Mouse (Mus musculus): ENCODE measurements around the gene Crygd. TPM values are rescaled to one million over a fixed set of nuclear protein-coding genes. Genes with fewer than 3 reads are reported as not detected.
"Not testable (repeated sequence)": the region's sequence is repeated elsewhere in the genome, so short reads cannot be mapped to it uniquely, and the experiment has no call there.

Gene Crygd
- not detected in 2 replicates for total RNA-seq (2015; ENCODE audit: low replicate concordance)
- not detected in 2 replicates for total RNA-seq (2017; ENCODE audit: low replicate concordance)

DNA sequence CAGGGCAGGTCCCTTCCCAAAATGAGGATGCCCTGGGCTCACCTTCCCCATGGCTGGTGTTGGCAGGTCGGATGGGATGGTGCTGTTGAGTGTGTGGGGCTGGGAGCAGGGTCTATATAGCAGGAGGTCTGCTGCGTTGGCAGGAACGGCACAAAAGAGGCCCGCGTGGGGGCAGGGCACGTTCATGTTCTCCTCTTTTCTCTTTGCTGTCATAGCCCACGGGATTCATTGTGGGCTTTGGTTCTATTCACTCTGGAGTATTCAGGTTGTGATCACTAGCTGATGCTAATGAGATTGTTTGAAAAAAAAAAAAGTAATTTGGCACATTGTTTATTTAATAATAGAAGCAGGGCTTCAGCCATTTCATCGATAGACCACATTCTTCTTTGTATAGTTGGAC lies at the start of gene Crygd:
Gene Crygd, minus strand, starts transcription at position 101 of the 400 bp plus-strand sequence.
- no peak for ATAC-seq (replicated peaks; ENCODE audit: low FRiP score, poor library complexity, severe bottlenecking)

DNA sequence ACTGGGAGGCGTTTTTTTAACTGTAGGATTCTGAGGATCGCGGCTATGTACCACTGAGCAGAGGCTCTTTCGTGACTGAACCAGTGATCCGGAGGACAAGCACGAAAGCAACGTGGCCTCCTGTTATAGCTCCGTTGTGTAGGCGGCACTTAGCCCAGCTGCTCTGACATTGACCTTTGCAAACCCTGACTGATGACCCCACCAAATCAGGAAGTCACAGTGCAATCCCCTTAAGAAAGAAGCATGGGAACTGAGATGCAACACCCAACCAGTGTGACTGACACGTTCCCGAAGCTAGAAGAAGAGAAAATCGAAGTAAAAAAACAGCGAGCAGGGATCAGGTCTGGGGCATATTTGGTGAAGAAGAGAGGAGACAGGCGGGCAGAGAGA lies 49.5 kb upstream of the Crygd start:
- ATAC-seq (replicated peaks; ENCODE audit: low FRiP score, poor library complexity, severe bottlenecking), result no peak

- ATAC-seq (replicated peaks; ENCODE audit: low FRiP score, poor library complexity, severe bottlenecking), result peak; percentile 70; the same call in 1 of the 2 replicates
Observed at GRCm38 (mm10) chr1:65112031-65112806, 49.0 kb upstream of the Crygd start.

- ATAC-seq (replicated peaks; ENCODE audit: low FRiP score, poor library complexity, severe bottlenecking), result no peak
Observed at GRCm38 (mm10) chr1:65109756-65110435, 46.6 kb upstream of the Crygd start.

DNA sequence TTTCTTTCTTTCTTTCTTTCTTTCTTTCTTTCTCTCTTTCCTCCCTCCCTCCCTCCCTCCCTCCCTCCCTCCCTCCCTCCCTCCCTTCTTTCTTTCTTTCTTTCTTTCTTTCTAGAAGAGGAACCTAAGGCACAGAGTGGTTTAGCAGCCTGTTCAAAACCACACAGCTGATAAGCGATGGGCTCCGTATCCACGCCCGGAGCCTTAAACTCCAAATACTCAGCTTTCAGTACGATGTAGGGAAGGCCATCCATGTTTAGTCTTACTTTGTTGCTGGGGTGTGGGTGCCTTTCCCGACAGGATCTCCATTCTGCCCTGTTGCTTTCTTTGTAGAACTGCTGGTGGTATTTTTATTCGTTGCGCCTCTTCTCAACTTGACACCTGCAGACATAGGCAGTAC lies 45.9 kb upstream of the Crygd start:
- ATAC-seq (replicated peaks; ENCODE audit: low FRiP score, poor library complexity, severe bottlenecking), result no peak

DNA sequence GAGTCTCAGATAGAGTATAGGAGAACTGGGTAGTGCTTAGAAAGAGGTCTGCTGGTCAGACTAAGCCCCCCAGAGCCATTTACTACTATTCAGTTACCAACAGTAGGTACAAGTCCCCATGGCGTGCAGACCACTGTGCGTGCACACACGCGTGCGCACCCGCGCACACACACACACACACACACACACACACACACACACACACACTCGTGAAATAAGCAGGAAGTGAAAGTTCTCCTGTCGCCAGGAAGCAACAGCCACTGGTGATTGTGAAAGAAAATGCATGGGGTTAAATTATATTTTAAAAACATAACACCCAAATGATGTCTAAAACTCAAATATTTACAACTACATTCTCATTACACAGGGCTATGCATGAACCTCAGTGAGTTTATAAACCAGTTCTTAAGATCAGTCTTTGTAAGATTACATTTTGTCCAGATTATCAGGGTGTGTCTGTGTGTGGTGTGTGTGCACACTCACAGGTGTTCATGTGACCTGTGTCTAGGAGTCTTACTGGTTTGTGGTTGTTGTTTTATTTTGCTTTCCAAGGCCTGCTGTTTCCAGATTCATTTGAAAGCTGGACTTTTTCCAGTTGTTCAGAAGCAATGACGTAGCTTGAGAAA lies 44.5 kb upstream of the Crygd start:
- no peak for ATAC-seq (replicated peaks; ENCODE audit: low FRiP score, poor library complexity, severe bottlenecking)

GRCm38 (mm10) chr1:65103273-65103672 lies 40.0 kb upstream of the Crygd start, which contains the start of gene Cryga:
Gene Cryga (minus strand): TSS chr1:65103373.
- ATAC-seq (replicated peaks; ENCODE audit: low FRiP score, poor library complexity, severe bottlenecking), result no peak

GRCm38 (mm10) chr1:65096953-65097352 lies 33.7 kb upstream of the Crygd start:
- no peak for ATAC-seq (replicated peaks; ENCODE audit: low FRiP score, poor library complexity, severe bottlenecking)

GRCm38 (mm10) chr1:65091566-65091965 lies 28.3 kb upstream of the Crygd start:
- ATAC-seq (replicated peaks; ENCODE audit: low FRiP score, poor library complexity, severe bottlenecking), result no peak

- ATAC-seq (replicated peaks; ENCODE audit: low FRiP score, poor library complexity, severe bottlenecking), result no peak
Observed at GRCm38 (mm10) chr1:65090370-65090769, 27.1 kb upstream of the Crygd start.

GRCm38 (mm10) chr1:65088567-65089356 lies 25.5 kb upstream of the Crygd start:
- ATAC-seq (replicated peaks; ENCODE audit: low FRiP score, poor library complexity, severe bottlenecking), result no peak

DNA sequence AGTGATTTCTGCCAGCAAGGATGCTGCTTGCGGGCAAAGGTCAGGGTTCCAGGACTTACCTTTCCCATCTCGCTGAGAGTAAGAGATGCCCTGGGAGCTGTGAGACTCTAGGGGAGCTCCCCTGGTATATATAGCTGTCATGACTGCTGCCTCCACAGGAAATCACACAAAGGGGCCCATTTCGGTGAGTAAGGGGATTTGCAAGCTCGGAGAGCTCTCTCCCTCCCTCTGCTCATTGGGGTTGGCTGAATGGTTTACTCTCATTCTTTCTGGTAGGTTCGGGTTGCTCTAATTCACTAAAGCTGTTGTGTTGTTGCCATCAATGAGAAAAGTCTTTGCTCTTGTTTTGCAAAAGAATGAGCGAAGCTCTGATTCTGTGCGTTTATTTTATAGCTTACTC lies 18.9 kb upstream of the Crygd start, which contains the start of gene Crygb:
Gene Crygb, minus strand, starts transcription at position 101 of the 400 bp plus-strand sequence.
- no peak for ATAC-seq (replicated peaks; ENCODE audit: low FRiP score, poor library complexity, severe bottlenecking)

DNA sequence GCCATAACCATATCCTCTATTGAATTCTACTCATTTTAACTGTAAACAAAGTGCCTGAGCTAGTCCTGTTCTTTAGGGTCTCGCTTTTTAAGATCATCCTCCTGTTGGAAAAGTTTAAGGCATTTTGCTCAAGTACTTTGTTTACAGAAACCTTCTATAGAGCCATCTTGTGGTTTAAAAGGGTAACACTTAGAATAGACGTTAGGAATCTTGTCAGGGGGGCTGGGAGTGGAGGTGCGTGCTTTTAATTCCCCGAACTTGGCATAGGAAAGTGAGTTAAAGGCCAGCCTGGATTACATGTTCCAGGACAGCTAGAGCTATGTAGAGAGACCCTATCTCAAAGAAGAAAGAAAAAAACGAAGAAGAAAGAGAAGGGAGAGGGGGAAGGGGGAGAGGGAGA lies 12.4 kb upstream of the Crygd start:
- ATAC-seq (replicated peaks; ENCODE audit: low FRiP score, poor library complexity, severe bottlenecking), result no peak

DNA sequence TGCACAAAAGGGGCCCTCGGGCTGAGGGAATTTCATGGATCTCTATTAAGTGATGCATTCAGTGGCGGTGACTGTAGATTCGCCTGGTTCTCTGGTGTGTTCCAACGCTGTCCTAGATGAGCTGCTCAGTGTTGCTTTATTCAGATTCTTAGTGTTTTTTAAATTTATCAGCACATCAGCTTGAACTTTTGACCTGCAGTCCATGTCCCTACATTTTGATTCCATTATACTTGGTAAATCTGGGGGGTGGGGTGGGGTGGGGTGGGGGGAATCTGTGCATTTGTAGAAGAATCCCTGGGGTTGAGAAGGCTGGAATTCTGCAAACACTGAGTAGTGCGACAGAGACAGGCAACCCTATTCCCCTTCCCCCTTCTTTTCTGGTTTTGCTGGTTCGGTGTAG lies 10.3 kb upstream of the Crygd start, which contains the start of gene Crygc:
Gene Crygc, minus strand, starts transcription at position 101 of the 400 bp plus-strand sequence.
- ATAC-seq (replicated peaks; ENCODE audit: low FRiP score, poor library complexity, severe bottlenecking), result no peak

GRCm38 (mm10) chr1:65067842-65068241 lies 4.6 kb upstream of the Crygd start:
- no peak for ATAC-seq (replicated peaks; ENCODE audit: low FRiP score, poor library complexity, severe bottlenecking)

DNA sequence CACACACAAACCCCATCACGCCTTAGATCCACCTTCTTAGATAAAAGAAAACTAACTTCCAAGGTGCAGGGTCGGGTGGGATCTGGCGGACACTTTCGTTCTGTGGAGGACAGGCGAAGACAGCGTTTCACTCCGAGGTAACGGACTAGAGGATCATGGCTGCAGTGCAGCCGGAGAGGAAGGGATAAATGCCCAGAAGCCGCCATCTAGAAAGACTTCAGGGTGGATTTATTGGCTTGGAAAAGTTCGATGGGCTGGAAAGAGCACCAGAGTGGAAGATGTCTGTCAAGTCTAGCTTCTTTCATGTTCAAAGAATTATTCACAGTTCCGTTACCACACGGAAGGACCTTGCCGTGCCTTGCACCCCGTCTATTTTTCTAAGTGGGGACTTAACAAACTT lies 949 bp upstream of the Crygd start:
- ATAC-seq (replicated peaks; ENCODE audit: low FRiP score, poor library complexity, severe bottlenecking), result no peak

- no peak for ATAC-seq (replicated peaks; ENCODE audit: low FRiP score, poor library complexity, severe bottlenecking)
Observed at GRCm38 (mm10) chr1:65052140-65052539, 11.1 kb downstream of the Crygd start.

DNA sequence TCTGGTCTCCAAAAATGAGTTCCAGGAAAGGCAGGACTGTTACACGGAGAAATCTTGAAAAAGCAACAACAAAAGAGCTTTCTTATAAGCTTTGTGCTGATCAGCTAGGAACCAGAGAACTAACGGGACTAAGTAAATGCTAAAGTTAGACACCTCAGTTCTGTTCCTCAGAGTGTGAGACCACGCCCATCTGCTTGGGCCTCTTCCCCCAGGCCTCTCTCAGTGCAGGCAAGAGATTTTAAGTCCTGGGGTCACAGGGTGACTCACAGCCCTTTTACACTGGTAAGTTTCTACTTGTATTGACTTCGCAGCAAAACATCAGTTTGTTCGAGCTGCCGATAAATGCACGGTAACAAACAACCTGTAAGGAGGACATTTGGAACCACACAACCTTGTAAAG lies 11.6 kb downstream of the Crygd start:
- no peak for ATAC-seq (replicated peaks; ENCODE audit: low FRiP score, poor library complexity, severe bottlenecking)

DNA sequence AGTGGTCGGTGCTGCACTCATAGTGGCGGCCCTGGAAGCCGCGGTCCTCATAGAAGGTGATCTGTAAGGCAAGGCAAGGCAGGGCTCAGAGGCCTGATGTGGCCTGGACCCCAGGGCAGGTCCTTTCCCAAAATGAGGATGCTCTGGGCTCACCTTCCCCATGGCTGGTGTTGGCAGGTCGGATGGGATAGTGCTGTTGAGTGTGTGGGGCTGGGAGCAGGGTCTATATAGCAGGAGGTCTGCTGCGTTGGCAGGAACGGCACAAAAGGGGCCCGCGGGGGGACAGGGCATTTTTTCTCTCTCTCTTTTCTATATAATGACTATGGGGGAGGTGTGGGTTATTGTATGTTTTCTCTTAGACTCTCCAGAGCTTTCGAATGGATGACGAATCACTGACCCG lies 12.3 kb downstream of the Crygd start, which contains the start of gene Cryge:
Gene Cryge, minus strand, starts transcription at position 198 of the 400 bp plus-strand sequence.
- ATAC-seq (replicated peaks; ENCODE audit: low FRiP score, poor library complexity, severe bottlenecking), result not testable (repeated sequence)

GRCm38 (mm10) chr1:65048781-65049180 lies 14.5 kb downstream of the Crygd start:
- no peak for ATAC-seq (replicated peaks; ENCODE audit: low FRiP score, poor library complexity, severe bottlenecking)

Data from erythroblast, adult 5-6 weeks (primary cell).